Mouse (Mus musculus): ENCODE results near the gene Phactr4. TPM values are rescaled to one million over a fixed set of nuclear protein-coding genes. Genes with fewer than 3 reads are reported as not detected.

Gene Phactr4
- total and polyA plus RNA-seq, 2 experiments from 2014 or later: 4.4 to 10.0 TPM

- no peaks in the 10 kb centered on the region for H3K27me3 ChIP-seq (ENCODE audit: control insufficient read depth, insufficient read depth, low read length)
- H3K4me2 ChIP-seq (ENCODE audit: low read depth, low read length): no peak overlapping the region
- H3K9ac ChIP-seq (replicated peaks; ENCODE audit: low read depth, low read length): no peak overlapping the region
- no peak overlapping the region for H3K27ac ChIP-seq (ENCODE audit: low read depth)
- peaks cover 45% of the 10 kb centered on the region for H3K36me3 ChIP-seq (replicated peaks; ENCODE audit: control insufficient read depth, insufficient read depth, low read length)
- ATAC-seq (ENCODE audit: insufficient read depth, low read depth) (no peak), DNase-seq (ENCODE audit: low spot score) (no peak)
- TF ChIP-seq EP300 (IDR thresholded peaks at IDR 0.05; ENCODE audit: low read depth) (no peak), CTCF (IDR thresholded peaks at IDR 0.05; ENCODE audit: low read depth) (no peak)
- no peaks in the 10 kb centered on the region for H3K9me3 ChIP-seq (replicated peaks; ENCODE audit: control insufficient read depth, low read length)
- 84% methylated on average over 3 of the region's 3 CpGs for WGBS
- no peak overlapping the region for H3K4me3 ChIP-seq (ENCODE audit: low read depth, low read length)
- H3K4me1 ChIP-seq (ENCODE audit: control insufficient read depth, insufficient read depth): peaks cover 7% of the 10 kb centered on the region
These were observed 90.3 kb downstream of the Phactr4 start for GRCm38 (mm10) chr4:132331960-132332359.

DNA sequence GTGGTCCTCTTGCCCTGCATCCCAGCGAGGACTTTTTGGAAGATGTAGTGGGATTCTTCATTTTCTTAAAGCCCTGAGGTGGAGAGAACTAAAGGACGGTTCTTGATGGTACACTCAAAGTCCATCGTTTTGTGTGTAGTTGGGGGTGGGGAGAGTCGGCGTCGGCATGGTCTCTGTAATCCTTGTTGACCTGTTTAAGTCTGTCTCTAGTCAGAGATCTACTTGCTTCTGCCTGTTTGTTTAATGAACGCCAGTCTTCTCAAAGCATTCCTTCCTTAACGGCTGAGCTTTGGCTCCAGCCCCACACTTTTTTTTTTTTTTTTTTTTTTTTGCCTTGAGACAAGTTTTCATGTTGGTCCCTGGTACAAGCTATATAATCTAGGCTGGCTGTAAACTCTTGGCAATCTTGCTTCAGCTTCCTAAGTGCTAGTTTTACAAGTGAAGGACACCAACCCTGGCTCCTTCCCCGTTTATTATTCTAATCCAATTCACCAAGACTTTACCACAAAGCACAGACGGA is 92.4 kb downstream of the Phactr4 start:
- H3K27ac ChIP-seq (ENCODE audit: low read depth): peak overlapping the region; percentile 95
- peaks cover 7% of the 10 kb centered on the region for H3K4me1 ChIP-seq (ENCODE audit: control insufficient read depth, insufficient read depth)
- H3K4me2 ChIP-seq (ENCODE audit: low read depth, low read length): peak overlapping the region; percentile 79
- H3K9ac ChIP-seq (replicated peaks; ENCODE audit: low read depth, low read length): peak overlapping the region; percentile 78
- TF ChIP-seq EP300 (IDR thresholded peaks at IDR 0.05; ENCODE audit: low read depth): no peak
- TF ChIP-seq CTCF (IDR thresholded peaks at IDR 0.05; ENCODE audit: low read depth): no peak
- 9% methylated on average over 10 of the region's 10 CpGs for WGBS
- no peaks in the 10 kb centered on the region for H3K27me3 ChIP-seq (ENCODE audit: control insufficient read depth, insufficient read depth, low read length)
- H3K36me3 ChIP-seq (replicated peaks; ENCODE audit: control insufficient read depth, insufficient read depth, low read length): peaks cover 41% of the 10 kb centered on the region
- no peaks in the 10 kb centered on the region for H3K9me3 ChIP-seq (replicated peaks; ENCODE audit: control insufficient read depth, low read length)
- DNase-seq (ENCODE audit: low spot score) (no peak), ATAC-seq (ENCODE audit: insufficient read depth, low read depth) (peak; percentile 3; the same call in 1 of the 2 replicates)
- H3K4me3 ChIP-seq (ENCODE audit: low read depth, low read length): peak overlapping the region; percentile 88

GRCm38 (mm10) chr4:132329115-132329834 is 93.0 kb downstream of the Phactr4 start, which contains the start of gene Trnau1ap:
Gene Trnau1ap (minus strand): TSS chr4:132329538.
- peak; percentile 98 for ATAC-seq (ENCODE audit: insufficient read depth, low read depth)
- Histone ChIP-seq H3K36me3 (replicated peaks; ENCODE audit: control insufficient read depth, insufficient read depth, low read length) (peaks cover 41% of the 10 kb centered on the region), H3K9ac (replicated peaks; ENCODE audit: low read depth, low read length) (peak within 1 kb of the TSS; percentile 78), H3K9me3 (replicated peaks; ENCODE audit: control insufficient read depth, low read length) (no peaks in the 10 kb centered on the region), H3K27ac (ENCODE audit: low read depth) (peak within 1 kb of the TSS; percentile 95), H3K4me1 (ENCODE audit: control insufficient read depth, insufficient read depth) (peaks cover 7% of the 10 kb centered on the region), H3K27me3 (ENCODE audit: control insufficient read depth, insufficient read depth, low read length) (no peaks in the 10 kb centered on the region), H3K4me3 (ENCODE audit: low read depth, low read length) (peak within 1 kb of the TSS; percentile 88), H3K4me2 (ENCODE audit: low read depth, low read length) (peak within 1 kb of the TSS; percentile 79)
- peak; percentile 30 for TF ChIP-seq CTCF (IDR thresholded peaks at IDR 0.05; ENCODE audit: low read depth)
- peak; percentile 75; the same call in 1 of the 2 replicates for TF ChIP-seq EP300 (IDR thresholded peaks at IDR 0.05; ENCODE audit: low read depth)
- DNase-seq (ENCODE audit: low spot score): peak; percentile 94
- under 1% methylated on average over 52 of the region's 52 CpGs for WGBS

- TF ChIP-seq EP300 (IDR thresholded peaks at IDR 0.05; ENCODE audit: low read depth) (no peak), CTCF (IDR thresholded peaks at IDR 0.05; ENCODE audit: low read depth) (no peak)
- H3K9ac ChIP-seq (replicated peaks; ENCODE audit: low read depth, low read length): peak overlapping the region; percentile 78
- DNase-seq (ENCODE audit: low spot score): no peak
- H3K36me3 ChIP-seq (replicated peaks; ENCODE audit: control insufficient read depth, insufficient read depth, low read length): peaks cover 40% of the 10 kb centered on the region
- H3K9me3 ChIP-seq (replicated peaks; ENCODE audit: control insufficient read depth, low read length): no peaks in the 10 kb centered on the region
- 49% methylated on average over 14 of the region's 14 CpGs for WGBS
- ATAC-seq (ENCODE audit: insufficient read depth, low read depth): no peak
- peak overlapping the region; percentile 95 for H3K27ac ChIP-seq (ENCODE audit: low read depth)
- peaks cover 7% of the 10 kb centered on the region for H3K4me1 ChIP-seq (ENCODE audit: control insufficient read depth, insufficient read depth)
- H3K4me3 ChIP-seq (ENCODE audit: low read depth, low read length): peak overlapping the region; percentile 88
- H3K27me3 ChIP-seq (ENCODE audit: control insufficient read depth, insufficient read depth, low read length): no peaks in the 10 kb centered on the region
- H3K4me2 ChIP-seq (ENCODE audit: low read depth, low read length): peak overlapping the region; percentile 79
These were observed 93.8 kb downstream of the Phactr4 start for GRCm38 (mm10) chr4:132328391-132328982.

DNA sequence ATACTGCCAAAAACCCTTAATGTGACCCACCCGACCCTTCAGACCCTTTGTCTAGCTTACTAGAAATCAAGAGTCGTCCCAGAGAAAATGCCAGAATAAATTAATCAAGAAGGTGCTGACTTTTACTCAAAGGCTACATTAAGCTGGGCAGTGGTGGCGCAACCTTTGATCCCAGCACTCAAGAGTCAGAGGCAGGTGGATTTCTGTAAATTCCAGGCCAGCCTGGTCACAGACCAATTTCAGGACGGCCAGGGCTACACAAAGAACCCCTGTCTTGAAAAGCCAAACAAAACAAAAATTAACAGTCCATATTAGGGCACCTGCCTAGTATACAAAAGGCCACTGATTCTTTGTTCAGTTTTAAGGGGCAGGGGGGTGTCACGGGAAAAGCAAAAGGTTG is 95.8 kb downstream of the Phactr4 start:
- 84% methylated on average over 5 of the region's 5 CpGs for WGBS
- Histone ChIP-seq H3K4me3 (ENCODE audit: low read depth, low read length) (no peak overlapping the region), H3K4me2 (ENCODE audit: low read depth, low read length) (no peak overlapping the region), H3K9ac (replicated peaks; ENCODE audit: low read depth, low read length) (no peak overlapping the region), H3K36me3 (replicated peaks; ENCODE audit: control insufficient read depth, insufficient read depth, low read length) (peaks cover 37% of the 10 kb centered on the region), H3K27ac (ENCODE audit: low read depth) (no peak overlapping the region), H3K9me3 (replicated peaks; ENCODE audit: control insufficient read depth, low read length) (no peaks in the 10 kb centered on the region), H3K4me1 (ENCODE audit: control insufficient read depth, insufficient read depth) (peaks cover 7% of the 10 kb centered on the region), H3K27me3 (ENCODE audit: control insufficient read depth, insufficient read depth, low read length) (no peaks in the 10 kb centered on the region)
- ATAC-seq (ENCODE audit: insufficient read depth, low read depth) (no peak), DNase-seq (ENCODE audit: low spot score) (no peak)
- TF ChIP-seq CTCF (IDR thresholded peaks at IDR 0.05; ENCODE audit: low read depth) (no peak), EP300 (IDR thresholded peaks at IDR 0.05; ENCODE audit: low read depth) (no peak)

Measured in heart, postnatal 0 days (tissue).